Mouse (Mus musculus) embryonic facial prominence, embryonic 10.5 days (tissue): ENCODE results near the gene Hnrnph3. TPM values are rescaled to one million over a fixed set of nuclear protein-coding genes. Genes with fewer than 3 reads are reported as not detected.
"Not testable (repeated sequence)": the region's sequence is repeated elsewhere in the genome, so short reads cannot be mapped to it uniquely, and the experiment has no call there.

ENCODE experiments used
- DNase-seq: peaks from one replicate; pipeline ENCODE4 v3.0.0-alpha.2; 2017; ENCODE audit warnings: low spot score
- H3K27ac ChIP-seq: fragments of 300-500 bp; sonication (generic); replicated peaks from 2 replicates; pipeline ENCODE4 v1.5.1; 2016; ENCODE audit warnings: mild to moderate bottlenecking
- H3K27me3 ChIP-seq: fragments of 300-500 bp; sonication (generic); replicated peaks from 2 replicates; pipeline ENCODE4 v1.6.1; 2016; ENCODE audit warnings: low read depth, mild to moderate bottlenecking; ENCODE audit not compliant: poor library complexity, severe bottlenecking
- H3K36me3 ChIP-seq: fragments of 300-500 bp; sonication (generic); replicated peaks from 2 replicates; pipeline ENCODE4 v1.6.1; 2016; ENCODE audit warnings: mild to moderate bottlenecking, moderate library complexity
- H3K4me1 ChIP-seq: fragments of 300-500 bp; sonication (generic); 2 replicates; pipeline ENCODE4 v1.6.1; 2016
- H3K4me3 ChIP-seq: fragments of 300-500 bp; sonication (generic); 2 replicates; pipeline ENCODE4 v1.5.1; 2016; ENCODE audit warnings: mild to moderate bottlenecking, moderate library complexity
- H3K9me3 ChIP-seq: fragments of 300-500 bp; sonication (generic); 2 replicates; pipeline ENCODE4 v1.6.1; 2016; ENCODE audit warnings: mild to moderate bottlenecking
- WGBS: fragments of 180-500 bp; shearing (Covaris S2); methylation state at CpG from one replicate; pipeline ENCODE4 v1.1.7; 2016; 5-methylcytosine and 5-hydroxymethylcytosine counted together
- polyA plus RNA-seq: library from polyadenylated mRNA; unstranded; fragments of >200 nt; fragmentation: Nextera tagmentation; extraction: Ambion mirVana; gene quantifications from 2 replicates; pipeline ENCODE4 v1.2.1, GENCODE M21; 2016

The Hnrnph3 gene
- 179 and 180 TPM in 2 replicates for polyA plus RNA-seq

- Histone ChIP-seq H3K4me3 (peak within 1 kb of the TSS; percentile 98), H3K9me3 (no peaks in the 10 kb centered on the region), H3K27ac (peak within 1 kb of the TSS; percentile 100), H3K4me1 (peaks cover 50% of the 10 kb centered on the region), H3K27me3 (no peaks in the 10 kb centered on the region), H3K36me3 (peaks cover 6% of the 10 kb centered on the region)
- peak; percentile 99 for DNase-seq
- under 1% methylated on average over 69 of the region's 69 CpGs for WGBS
Measured at GRCm38 (mm10) chr10:63023749-63024579, at the start of gene Hnrnph3, which contains the start of gene Pbld2. TSS of gene Hnrnph3 (minus strand) at chr10:63024217. TSS of gene Pbld2 (plus strand) at chr10:63024315.

- Histone ChIP-seq H3K9me3 (no peaks in the 10 kb centered on the region), H3K27me3 (no peaks in the 10 kb centered on the region), H3K4me1 (0 out of 2 replicates have a peak, but pooled peaks cover 2% of the 10 kb centered on the region), H3K4me3 (no peak overlapping the region), H3K36me3 (no peaks in the 10 kb centered on the region), H3K27ac (no peak overlapping the region)
- WGBS = 10% methylated on average over 5 of the region's 5 CpGs
- peak; percentile 83 for DNase-seq
Measured at GRCm38 (mm10) chr10:63065988-63066387, 42.0 kb upstream of the Hnrnph3 start.

- Histone ChIP-seq H3K36me3 (no peaks in the 10 kb centered on the region), H3K9me3 (no peaks in the 10 kb centered on the region), H3K4me3 (no peak overlapping the region), H3K27ac (no peak overlapping the region), H3K4me1 (0 out of 2 replicates have a peak, but pooled peaks cover 2% of the 10 kb centered on the region), H3K27me3 (no peaks in the 10 kb centered on the region)
- DNase-seq = no peak
- WGBS = 59% methylated on average over 8 of the region's 8 CpGs
Measured at GRCm38 (mm10) chr10:63065561-63065960, 41.5 kb upstream of the Hnrnph3 start.

GRCm38 (mm10) chr10:63064516-63064915, 40.5 kb upstream of the Hnrnph3 start:
- H3K27me3 ChIP-seq = no peaks in the 10 kb centered on the region
- 86% methylated on average over 9 of the region's 9 CpGs for WGBS

GRCm38 (mm10) chr10:63063365-63063764, 39.3 kb upstream of the Hnrnph3 start:
- 77% methylated on average over 7 of the region's 7 CpGs for WGBS
- DNase-seq = no peak

More at GRCm38 (mm10) chr10:63064516-63064915, 40.5 kb upstream of the Hnrnph3 start:
- no peaks in the 10 kb centered on the region for H3K9me3 ChIP-seq
- H3K4me3 ChIP-seq = no peak overlapping the region
- H3K27ac ChIP-seq = no peak overlapping the region
- no peaks in the 10 kb centered on the region for H3K36me3 ChIP-seq
- DNase-seq = no peak
- 0 out of 2 replicates have a peak, but pooled peaks cover 2% of the 10 kb centered on the region for H3K4me1 ChIP-seq

GRCm38 (mm10) chr10:63062696-63063095, 38.7 kb upstream of the Hnrnph3 start:
- no peaks in the 10 kb centered on the region for H3K27me3 ChIP-seq
- H3K4me3 ChIP-seq = no peak overlapping the region
- 91% methylated on average over 5 of the region's 5 CpGs for WGBS
- H3K4me1 ChIP-seq = 0 out of 2 replicates have a peak, but pooled peaks cover 2% of the 10 kb centered on the region
- H3K9me3 ChIP-seq = no peaks in the 10 kb centered on the region
- H3K36me3 ChIP-seq = no peaks in the 10 kb centered on the region
- no peak for DNase-seq
- no peak overlapping the region for H3K27ac ChIP-seq

More at GRCm38 (mm10) chr10:63063365-63063764, 39.3 kb upstream of the Hnrnph3 start:
- H3K4me1 ChIP-seq = 0 out of 2 replicates have a peak, but pooled peaks cover 2% of the 10 kb centered on the region
- no peaks in the 10 kb centered on the region for H3K36me3 ChIP-seq
- no peaks in the 10 kb centered on the region for H3K27me3 ChIP-seq
- no peak overlapping the region for H3K27ac ChIP-seq
- H3K4me3 ChIP-seq = no peak overlapping the region
- H3K9me3 ChIP-seq = no peaks in the 10 kb centered on the region

- 76% methylated on average over 12 of the region's 12 CpGs for WGBS
- Histone ChIP-seq H3K4me3 (no peak overlapping the region), H3K4me1 (peaks cover 8% of the 10 kb centered on the region), H3K27ac (no peak overlapping the region), H3K36me3 (no peaks in the 10 kb centered on the region), H3K9me3 (no peaks in the 10 kb centered on the region), H3K27me3 (no peaks in the 10 kb centered on the region)
- no peak for DNase-seq
Measured at GRCm38 (mm10) chr10:63061266-63061665, 37.2 kb upstream of the Hnrnph3 start.

GRCm38 (mm10) chr10:63060406-63060805, 36.4 kb upstream of the Hnrnph3 start:
- H3K27ac ChIP-seq = no peak overlapping the region
- H3K9me3 ChIP-seq = no peaks in the 10 kb centered on the region
- H3K4me3 ChIP-seq = no peak overlapping the region
- no peak for DNase-seq
- no peaks in the 10 kb centered on the region for H3K27me3 ChIP-seq
- no peaks in the 10 kb centered on the region for H3K36me3 ChIP-seq
- whole genome bisulfite sequencing = 77% methylated on average over 11 of the region's 11 CpGs
- peaks cover 8% of the 10 kb centered on the region for H3K4me1 ChIP-seq

- no peak within 1 kb of the TSS for H3K4me3 ChIP-seq
- H3K36me3 ChIP-seq = no peaks in the 10 kb centered on the region
- WGBS = 87% methylated on average over 2 of the region's 2 CpGs
- no peak within 1 kb of the TSS for H3K27ac ChIP-seq
- H3K9me3 ChIP-seq = no peaks in the 10 kb centered on the region
- H3K27me3 ChIP-seq = no peaks in the 10 kb centered on the region
- no peak for DNase-seq
- H3K4me1 ChIP-seq = peaks cover 8% of the 10 kb centered on the region
Measured at GRCm38 (mm10) chr10:63059862-63060261, 35.8 kb upstream of the Hnrnph3 start, which contains the start of gene Pbld1. TSS of gene Pbld1 (plus strand) at chr10:63060162.

- H3K9me3 ChIP-seq = no peaks in the 10 kb centered on the region
- WGBS = 42% methylated on average over 24 of the region's 24 CpGs
- DNase-seq = peak; percentile 21
- peaks cover 14% of the 10 kb centered on the region for H3K4me1 ChIP-seq
- no peaks in the 10 kb centered on the region for H3K36me3 ChIP-seq
- H3K27ac ChIP-seq = no peak overlapping the region
- H3K4me3 ChIP-seq = no peak overlapping the region
- H3K27me3 ChIP-seq = no peaks in the 10 kb centered on the region
Measured at GRCm38 (mm10) chr10:63056966-63057750, 33.1 kb upstream of the Hnrnph3 start.

GRCm38 (mm10) chr10:63054586-63054985, 30.6 kb upstream of the Hnrnph3 start:
- no peaks in the 10 kb centered on the region for H3K27me3 ChIP-seq
- DNase-seq = no peak
- no peaks in the 10 kb centered on the region for H3K36me3 ChIP-seq
- H3K27ac ChIP-seq = no peak overlapping the region
- H3K9me3 ChIP-seq = no peaks in the 10 kb centered on the region
- no peak overlapping the region for H3K4me3 ChIP-seq
- WGBS = 78% methylated on average over 2 of the region's 2 CpGs
- H3K4me1 ChIP-seq = peaks cover 14% of the 10 kb centered on the region

- peaks cover 14% of the 10 kb centered on the region for H3K4me1 ChIP-seq
- 92% methylated on average over 6 of the region's 6 CpGs for WGBS
Measured at GRCm38 (mm10) chr10:63054071-63054470, 30.1 kb upstream of the Hnrnph3 start.

More at GRCm38 (mm10) chr10:63054071-63054470, 30.1 kb upstream of the Hnrnph3 start:
- H3K9me3 ChIP-seq, DNase-seq, H3K36me3 ChIP-seq, H3K27ac ChIP-seq, H3K4me3 ChIP-seq, H3K27me3 ChIP-seq: not testable (repeated sequence)
